Mouse (Mus musculus): Measurements from ENCODE around the gene Limk1. TPM values are rescaled to one million over a fixed set of nuclear protein-coding genes. Genes with fewer than 3 reads are reported as not detected.

The Limk1 gene
- total RNA-seq (2021), result 1 to 10 TPM; 1.5 to 2.2 TPM
- long read RNA-seq, experiment 1, result 0 reads
- long read RNA-seq, experiment 2, result 0 reads

DNA sequence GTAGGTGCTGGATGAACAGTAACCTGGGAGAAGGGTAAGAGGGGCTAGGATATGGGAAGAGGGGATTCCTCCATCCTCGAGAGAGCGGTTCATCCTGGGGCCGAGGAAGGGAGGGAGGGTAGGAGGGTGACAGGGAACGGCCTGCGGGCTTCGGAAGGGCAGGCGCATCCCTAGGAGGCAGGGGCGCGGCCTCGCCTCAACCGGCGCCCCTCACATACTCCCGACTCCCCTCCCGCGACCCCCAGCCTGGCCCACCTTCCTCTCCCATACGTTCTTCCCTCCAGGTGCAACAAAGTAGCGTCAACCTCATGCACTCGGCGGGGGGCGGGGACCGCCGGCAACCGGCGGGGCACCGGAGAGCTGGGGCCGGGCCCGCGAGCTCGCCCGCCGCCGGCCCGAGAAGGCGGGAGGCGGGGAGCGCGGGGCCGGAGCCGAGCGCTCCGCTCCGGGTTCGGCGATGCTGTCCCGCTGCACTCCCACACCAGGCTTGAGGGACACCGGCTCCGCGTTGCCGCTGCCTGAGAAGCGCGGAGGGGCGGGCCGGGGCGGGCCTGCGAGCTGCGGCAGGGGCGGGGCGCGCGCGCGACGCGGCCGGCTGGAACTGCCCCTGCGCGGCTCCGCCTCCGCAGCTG, at the start of gene Limk1:
Gene Limk1, minus strand, starts transcription at position 513 of the 632 bp plus-strand sequence.
- peak within 1 kb of the TSS; percentile 85 for H3K27ac ChIP-seq
- DNase-seq, result no peak
- H3K4me3 ChIP-seq, result peak within 1 kb of the TSS; percentile 87
- TF ChIP-seq CTCF (IDR thresholded peaks at IDR 0.05), result no peak
- intact Hi-C loops (cut with DNase I), result loop anchor here (5.0 kb wide), 2 partner anchors 51 to 106 kb away; partner anchors contain the start of genes Eif4h and Rfc2

DNA sequence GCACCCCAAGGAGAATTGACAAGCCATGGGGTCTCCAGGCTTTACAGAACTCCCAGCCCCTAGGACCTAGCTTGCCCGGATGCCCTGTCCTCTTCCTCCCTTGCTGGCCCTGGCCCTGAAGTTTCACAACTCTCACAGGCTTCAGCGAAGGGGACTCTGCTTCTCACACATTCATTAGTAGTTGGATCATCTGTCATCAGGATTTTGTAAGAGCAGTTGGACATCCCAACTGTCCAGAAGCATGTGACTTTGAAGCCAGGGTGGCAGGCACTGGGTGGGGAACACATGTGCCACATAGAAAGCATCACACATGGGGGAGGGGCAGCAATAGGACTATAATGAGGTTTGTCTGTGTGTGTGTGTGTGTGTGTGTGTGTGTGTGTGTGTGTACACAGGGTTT, 46.5 kb upstream of the Limk1 start:
- intact Hi-C loops (cut with DNase I), result no loop called here
- H3K27ac ChIP-seq, result no peak overlapping the region
- H3K4me3 ChIP-seq, result no peak overlapping the region
- no peak for TF ChIP-seq CTCF (IDR thresholded peaks at IDR 0.05)
- DNase-seq, result no peak

DNA sequence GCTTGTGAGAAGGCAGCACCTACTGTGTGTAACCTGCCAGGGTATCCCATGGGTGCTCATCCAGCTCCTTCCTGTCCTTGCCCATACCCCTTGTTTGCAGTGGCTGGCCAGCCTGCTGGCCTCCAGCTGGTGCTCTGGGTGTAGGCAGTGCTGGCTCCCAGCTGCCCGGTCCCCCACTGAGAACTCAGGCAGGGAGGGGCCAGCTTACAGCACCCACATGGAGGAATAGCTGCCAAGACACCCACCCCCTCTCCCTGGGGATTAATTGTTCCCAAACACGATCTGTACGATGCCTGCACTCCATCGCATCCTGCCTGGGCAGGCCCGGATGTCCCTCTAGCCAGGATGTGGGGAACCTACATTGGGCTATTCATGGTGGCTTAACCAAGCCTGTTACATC, 45.7 kb upstream of the Limk1 start:
- Histone ChIP-seq H3K27ac (no peak overlapping the region), H3K4me3 (no peak overlapping the region)
- no peak for TF ChIP-seq CTCF (IDR thresholded peaks at IDR 0.05)
- DNase-seq, result no peak
- intact Hi-C loops (cut with DNase I), result no loop called here

DNA sequence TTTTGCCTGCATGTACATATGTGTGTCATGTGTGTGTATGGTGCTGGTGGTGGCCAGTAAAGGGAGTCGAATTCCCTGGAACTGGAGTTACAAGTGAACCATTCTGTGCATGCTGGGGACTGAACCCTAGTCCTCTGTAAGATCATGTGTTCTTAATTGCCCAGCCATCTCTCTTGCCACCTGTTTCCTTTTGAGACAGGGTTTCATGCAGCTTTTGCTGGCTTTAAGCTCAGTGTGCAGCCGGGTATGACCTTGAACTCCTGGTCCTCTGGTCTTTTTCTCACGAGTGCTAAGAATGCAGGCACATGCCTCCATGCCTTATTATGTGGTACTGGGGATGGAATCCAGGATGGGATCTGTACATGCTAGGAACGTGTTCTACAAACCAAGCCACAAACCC, 44.8 kb upstream of the Limk1 start:
- Histone ChIP-seq H3K27ac (no peak overlapping the region), H3K4me3 (no peak overlapping the region)
- no peak for DNase-seq
- TF ChIP-seq CTCF (IDR thresholded peaks at IDR 0.05), result no peak
- intact Hi-C loops (cut with DNase I), result no loop called here

DNA sequence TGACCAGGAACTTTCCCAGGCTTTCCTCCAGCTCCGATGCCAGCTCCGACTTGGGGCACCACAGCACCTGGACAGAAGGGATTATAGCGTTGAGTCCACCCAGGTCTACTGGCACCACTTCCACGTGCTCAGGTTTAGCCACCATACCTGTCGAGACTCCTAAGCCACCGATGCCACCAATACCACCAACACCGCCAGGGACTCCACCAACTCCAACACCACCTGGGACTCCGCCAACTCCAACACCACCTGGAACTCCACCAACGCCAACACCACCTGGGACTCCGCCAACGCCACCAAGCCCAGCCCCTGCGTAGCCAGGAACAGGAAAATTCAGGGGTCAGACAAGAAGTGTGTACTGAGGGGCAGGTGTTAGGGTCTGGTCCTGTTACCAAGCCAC, 40.7 kb upstream of the Limk1 start:
- intact Hi-C loops (cut with DNase I), result no loop called here
- peak; percentile 25 for DNase-seq
- no peak for TF ChIP-seq CTCF (IDR thresholded peaks at IDR 0.05)
- Histone ChIP-seq H3K4me3 (no peak overlapping the region), H3K27ac (no peak overlapping the region)

DNA sequence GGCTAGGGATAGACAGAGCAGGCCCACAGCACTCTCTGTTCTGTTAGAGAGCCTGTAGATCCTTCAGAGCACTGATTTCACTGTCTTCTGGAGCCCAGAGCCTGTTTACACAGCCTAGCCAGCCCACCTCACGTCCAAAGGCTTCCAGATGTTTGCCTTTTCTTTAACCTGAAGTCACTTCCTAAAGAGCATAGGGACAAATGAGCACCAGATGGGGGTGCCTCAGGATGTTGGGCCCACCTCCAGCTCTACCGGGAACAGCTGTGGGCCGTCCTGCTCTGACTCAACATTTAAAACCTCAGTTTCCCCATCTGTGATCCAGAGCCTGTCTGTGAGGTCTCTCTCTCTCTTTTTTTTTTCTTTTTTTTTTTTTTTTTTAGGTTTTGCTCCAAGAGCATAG, 40.1 kb upstream of the Limk1 start:
- H3K4me3 ChIP-seq, result no peak overlapping the region
- intact Hi-C loops (cut with DNase I), result no loop called here
- TF ChIP-seq CTCF (IDR thresholded peaks at IDR 0.05), result no peak
- no peak for DNase-seq
- no peak overlapping the region for H3K27ac ChIP-seq

DNA sequence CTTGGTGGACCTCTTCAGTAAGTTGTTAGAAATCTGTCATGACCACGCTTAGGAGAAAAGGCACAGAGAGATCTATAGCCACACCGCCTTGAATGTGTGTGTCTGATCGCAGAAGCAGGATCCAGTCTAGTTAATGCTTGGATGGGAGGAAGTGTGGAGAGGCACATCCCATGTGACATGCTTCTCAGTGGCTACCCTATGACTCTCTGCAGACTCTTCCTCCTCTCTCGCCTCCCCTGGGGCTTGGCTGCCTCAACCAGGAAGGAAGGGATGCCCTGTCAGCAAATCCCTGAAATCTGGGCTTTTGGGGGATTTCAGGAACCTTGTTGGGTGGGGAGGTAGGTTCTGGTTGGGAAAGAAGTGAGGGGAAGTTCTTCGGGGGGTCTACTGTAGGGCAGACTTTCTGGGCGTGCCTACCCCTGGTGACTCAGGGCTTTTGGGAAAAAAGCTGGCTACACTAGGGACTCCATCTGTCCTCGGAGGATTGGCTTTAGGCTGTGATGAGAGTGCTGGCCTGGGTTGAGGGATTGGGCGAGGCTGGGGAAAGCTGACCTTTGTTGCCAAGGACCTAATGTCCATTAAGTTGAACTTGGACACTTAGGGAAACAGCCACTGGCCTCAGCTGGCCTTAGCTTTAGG, 38.7 kb upstream of the Limk1 start:
- intact Hi-C loops (cut with DNase I), result no loop called here

DNA sequence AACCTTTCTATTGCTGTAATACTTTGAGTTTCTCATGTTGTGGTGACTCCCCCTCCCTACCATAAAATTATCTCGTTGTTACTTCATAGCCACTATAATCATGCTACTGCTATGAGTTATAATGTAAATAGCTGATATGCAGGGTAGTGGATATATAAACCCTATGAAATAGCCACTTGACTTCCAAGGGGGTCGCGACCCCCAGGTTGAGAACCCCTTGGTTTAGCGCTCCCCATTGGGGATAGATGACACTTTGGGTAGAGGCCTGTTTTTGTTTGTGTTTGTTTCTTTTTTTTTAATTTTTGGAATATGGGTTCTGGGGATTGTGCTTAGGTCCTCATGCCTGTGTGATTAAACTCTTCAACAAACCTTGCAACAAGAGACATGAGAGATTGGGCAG, 36.9 kb upstream of the Limk1 start:
- H3K27ac ChIP-seq, result no peak overlapping the region
- TF ChIP-seq CTCF (IDR thresholded peaks at IDR 0.05), result no peak
- DNase-seq, result no peak
- H3K4me3 ChIP-seq, result no peak overlapping the region
- intact Hi-C loops (cut with DNase I), result no loop called here

More for the DNA sequence above, 38.7 kb upstream of the Limk1 start:
- TF ChIP-seq CTCF (IDR thresholded peaks at IDR 0.05), result no peak
- H3K27ac ChIP-seq, result no peak overlapping the region
- H3K4me3 ChIP-seq, result no peak overlapping the region
- DNase-seq, result no peak

DNA sequence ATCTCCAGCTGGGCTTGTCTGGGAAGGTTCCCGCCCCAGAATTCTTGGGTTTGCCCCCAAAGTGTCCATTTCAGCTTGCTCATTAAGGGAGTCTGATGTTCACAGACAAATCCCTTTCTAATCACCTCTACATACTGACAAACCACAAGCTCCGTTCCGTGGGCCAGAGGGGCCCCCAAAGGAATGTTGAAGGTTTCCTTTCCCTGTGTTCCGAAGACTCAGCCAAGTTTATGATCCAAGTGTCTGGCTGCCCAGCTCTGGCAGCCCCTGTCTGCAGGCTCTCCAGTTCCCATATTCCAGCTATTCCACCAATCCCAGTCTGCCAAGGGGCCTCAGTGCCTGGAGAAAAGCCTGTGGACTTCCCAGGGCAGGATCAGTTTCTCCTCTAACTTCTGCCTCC, 31.7 kb upstream of the Limk1 start:
- intact Hi-C loops (cut with DNase I), result no loop called here
- no peak for DNase-seq
- H3K4me3 ChIP-seq, result no peak overlapping the region
- H3K27ac ChIP-seq, result no peak overlapping the region
- no peak for TF ChIP-seq CTCF (IDR thresholded peaks at IDR 0.05)

DNA sequence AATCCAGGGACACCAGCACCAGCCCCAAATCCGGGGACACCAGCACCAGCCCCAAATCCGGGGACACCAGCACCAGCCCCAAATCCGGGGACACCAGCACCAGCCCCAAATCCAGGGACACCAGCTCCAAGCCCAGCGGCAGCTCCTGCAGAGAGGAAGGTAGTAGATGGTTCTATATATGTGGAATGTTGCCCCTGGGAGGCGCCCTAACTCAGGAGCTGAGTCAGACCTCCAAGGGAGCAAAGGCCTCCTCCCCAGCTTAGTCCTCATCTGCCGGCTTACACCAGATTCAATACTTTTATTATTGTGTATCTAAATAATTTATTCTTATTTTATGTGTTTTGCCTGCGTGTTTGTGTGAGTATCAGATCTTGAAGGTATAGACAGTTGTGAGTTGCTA, 22.7 kb upstream of the Limk1 start:
- intact Hi-C loops (cut with DNase I), result no loop called here
- H3K27ac ChIP-seq, result no peak overlapping the region
- TF ChIP-seq CTCF (IDR thresholded peaks at IDR 0.05), result no peak; the same call in 1 of the 2 replicates
- no peak for DNase-seq
- H3K4me3 ChIP-seq, result no peak overlapping the region

DNA sequence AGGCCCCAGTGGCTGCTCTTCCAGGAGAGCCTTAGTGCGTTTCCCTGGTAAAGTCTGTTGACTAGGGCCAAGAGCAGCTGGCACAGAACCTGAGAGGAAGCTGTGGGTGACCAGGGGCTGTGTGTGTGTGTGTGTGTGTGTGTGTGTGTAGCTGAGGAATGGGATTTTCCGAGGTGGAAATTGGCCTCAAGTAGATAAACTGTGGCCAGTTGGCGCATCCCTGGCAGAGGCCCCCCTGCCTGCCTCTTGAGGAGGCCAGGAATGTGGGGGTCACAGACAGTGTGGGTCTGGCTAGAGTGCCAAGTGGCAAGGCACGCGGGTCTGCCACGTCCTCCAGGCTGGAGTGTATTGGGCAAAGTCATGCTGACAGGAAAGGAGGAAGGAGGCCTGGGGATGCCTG, 20.9 kb upstream of the Limk1 start:
- intact Hi-C loops (cut with DNase I), result no loop called here
- TF ChIP-seq CTCF (IDR thresholded peaks at IDR 0.05), result no peak

DNA sequence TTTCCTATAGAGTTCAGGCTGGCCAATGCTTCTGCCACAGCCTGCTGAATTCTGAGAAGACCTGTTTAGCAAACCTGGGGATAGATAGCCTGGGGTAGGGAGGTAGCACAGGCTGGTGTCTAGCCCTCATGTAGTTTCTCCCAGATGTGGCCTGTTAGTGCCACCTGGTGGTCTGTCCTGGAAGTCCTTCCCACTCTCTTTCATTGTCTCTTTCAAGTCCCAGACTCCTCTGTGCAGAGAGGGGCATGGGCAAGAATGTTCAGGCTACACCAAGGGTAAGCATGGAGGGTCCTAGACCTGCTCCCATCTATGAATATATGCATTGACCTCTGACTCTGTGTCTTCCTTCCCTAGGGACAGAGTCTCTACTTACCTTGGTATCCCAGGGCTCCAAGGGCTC, 15.8 kb upstream of the Limk1 start:
- intact Hi-C loops (cut with DNase I), result loop anchor here (1.0 to 2.0 kb wide), 4 partner anchors 35 to 210 kb away; no protein-coding TSS in a partner anchor

More for the DNA sequence above, 20.9 kb upstream of the Limk1 start:
- Histone ChIP-seq H3K4me3 (no peak overlapping the region), H3K27ac (no peak overlapping the region)
- no peak for DNase-seq

DNA sequence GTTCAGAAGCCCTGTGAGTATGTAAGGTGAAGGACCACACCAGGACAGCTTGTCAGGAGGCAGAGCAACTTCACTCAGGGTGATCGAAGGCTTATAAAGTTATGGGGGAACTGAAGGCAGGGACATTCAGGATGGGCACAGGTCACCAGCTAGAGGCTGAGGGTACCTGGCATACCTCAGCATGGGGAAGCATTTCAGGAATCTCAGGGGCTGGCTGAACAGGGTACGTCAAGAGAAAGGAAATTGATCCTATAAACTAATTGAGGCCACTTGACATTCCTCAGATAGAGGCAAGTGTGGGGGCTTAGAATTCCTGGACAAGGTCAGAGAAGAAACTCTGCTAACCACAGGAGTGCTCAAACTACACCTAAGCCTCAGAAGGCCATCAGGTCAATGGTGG, 7.1 kb upstream of the Limk1 start:
- no peak for DNase-seq
- Histone ChIP-seq H3K4me3 (no peak overlapping the region), H3K27ac (no peak overlapping the region)
- intact Hi-C loops (cut with DNase I), result no loop called here
- no peak for TF ChIP-seq CTCF (IDR thresholded peaks at IDR 0.05)

More for the DNA sequence above, 15.8 kb upstream of the Limk1 start:
- DNase-seq, result peak; percentile 77
- no peak overlapping the region for H3K27ac ChIP-seq
- H3K4me3 ChIP-seq, result no peak overlapping the region
- TF ChIP-seq CTCF (IDR thresholded peaks at IDR 0.05), result peak; percentile 95

DNA sequence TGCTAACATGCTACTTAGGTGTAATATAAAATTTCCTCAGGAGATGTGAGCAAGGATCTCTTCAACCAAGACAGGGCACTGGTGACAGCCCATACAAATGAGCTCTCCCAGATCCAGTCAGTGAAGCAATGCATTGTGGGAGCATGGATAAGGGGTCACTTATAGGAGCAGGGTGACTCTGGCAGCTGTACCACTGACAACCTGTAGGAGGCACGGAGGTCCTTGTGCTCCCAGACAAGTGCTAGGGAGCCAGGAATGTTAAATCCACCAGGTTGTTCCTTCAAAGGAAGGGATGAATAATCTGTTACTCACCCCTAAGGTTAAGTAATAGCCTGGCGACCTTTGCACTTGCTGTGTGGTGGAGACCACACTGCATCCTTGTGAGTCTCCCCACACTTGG, 6.7 kb upstream of the Limk1 start:
- no peak for TF ChIP-seq CTCF (IDR thresholded peaks at IDR 0.05)
- no peak for DNase-seq
- no peak overlapping the region for H3K27ac ChIP-seq
- intact Hi-C loops (cut with DNase I), result no loop called here
- H3K4me3 ChIP-seq, result no peak overlapping the region

Measured in gastrocnemius, adult 2 months (tissue).